Mouse (Mus musculus): Measurements from ENCODE around the gene Ripor2.

Ripor2 gene

DNA sequence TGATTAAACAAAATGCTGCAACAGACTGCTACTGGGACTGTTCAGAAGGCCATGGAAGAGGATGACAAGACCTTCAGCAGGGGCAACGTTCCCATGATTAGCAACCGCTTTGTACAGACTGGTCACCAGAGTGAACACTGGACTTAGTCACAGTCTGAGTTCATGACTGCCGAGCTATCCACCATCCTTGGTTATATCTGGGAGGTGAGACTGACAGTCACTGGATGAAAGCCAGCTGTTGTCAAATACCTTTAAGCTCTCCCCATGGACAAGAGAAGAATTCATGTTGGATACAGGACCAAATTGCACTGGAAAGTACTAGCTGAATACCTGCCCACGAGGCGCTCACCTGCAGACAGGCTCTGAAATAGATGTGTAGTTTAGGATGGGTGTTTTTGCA, 2.4 kb downstream of the Ripor2 start:
- DNase-seq (ENCODE audit: low spot score in 2 of 2): no peak

DNA sequence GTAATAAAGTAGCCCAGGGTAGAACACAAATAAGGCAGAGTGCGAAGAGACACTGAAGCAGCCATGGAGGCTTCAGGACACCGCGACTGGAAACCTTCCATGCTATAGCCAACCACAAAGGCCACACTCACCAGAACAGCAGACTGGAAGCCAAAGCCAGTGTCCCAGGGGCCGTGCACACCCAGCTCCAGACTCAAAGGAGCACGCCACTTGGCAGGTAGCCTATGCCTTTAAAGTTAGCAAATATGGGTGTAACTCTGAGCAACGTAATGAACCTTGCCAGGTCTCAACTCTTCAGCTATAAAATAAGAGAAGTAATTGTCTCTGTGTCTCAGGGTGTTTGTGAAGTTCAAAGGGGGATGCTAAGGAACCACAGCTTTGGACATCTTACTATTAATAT, 2.9 kb downstream of the Ripor2 start:
- no peak for DNase-seq (ENCODE audit: low spot score in 2 of 2)

DNA sequence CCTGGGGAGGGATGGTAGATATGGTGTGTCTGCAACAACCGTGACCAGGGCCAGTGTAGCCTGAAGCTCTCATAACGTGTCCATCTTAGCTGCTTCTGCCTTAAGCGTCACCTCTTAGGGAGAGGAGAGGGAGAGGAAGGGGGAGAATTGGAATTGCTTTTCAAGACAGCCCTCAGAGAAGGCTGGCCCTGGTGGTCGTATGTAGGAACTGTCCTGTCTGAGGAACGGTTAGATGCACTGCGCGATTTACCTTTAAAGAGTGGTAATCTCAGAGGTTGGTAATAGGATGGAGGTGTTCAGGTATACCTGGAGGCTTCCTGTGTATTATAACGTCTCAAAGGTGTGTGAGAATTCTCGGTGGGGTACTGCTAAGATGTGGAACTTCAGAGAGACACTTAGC, 3.4 kb downstream of the Ripor2 start:
- no peak for DNase-seq (ENCODE audit: low spot score in 2 of 2)

DNA sequence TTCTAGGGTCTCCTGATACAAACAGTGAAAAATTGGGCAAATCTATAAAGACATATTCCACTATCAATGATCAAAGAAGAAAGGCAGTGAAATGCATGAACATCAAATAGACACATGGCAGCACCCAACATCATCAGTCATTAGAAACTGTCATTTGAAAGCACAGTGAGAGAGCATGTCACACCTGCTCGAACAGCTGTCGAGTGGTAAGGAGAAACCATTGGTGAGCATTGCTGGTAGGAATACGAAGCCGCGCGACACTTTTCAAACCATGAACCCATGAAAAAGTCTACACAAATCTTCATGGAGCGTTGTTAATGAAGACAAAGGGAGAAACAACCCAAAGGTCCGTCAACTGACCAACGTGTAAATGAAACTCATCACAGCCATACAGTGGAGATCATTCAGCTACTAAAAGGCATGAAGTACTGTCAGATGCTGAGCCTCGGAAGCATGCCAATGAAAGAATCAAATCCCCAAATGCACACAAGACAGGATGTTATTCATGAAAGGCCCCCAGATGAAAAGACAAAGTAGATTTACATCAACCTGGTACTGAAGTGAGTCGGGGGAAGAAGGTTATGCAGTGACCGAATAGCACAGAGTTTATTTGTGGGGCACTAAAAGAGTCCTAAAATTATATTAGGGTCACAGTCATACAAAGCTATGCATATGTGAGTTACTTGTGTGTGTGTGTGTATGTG, 5.4 kb downstream of the Ripor2 start:
- DNase-seq (ENCODE audit: low spot score in 2 of 2): no peak

DNA sequence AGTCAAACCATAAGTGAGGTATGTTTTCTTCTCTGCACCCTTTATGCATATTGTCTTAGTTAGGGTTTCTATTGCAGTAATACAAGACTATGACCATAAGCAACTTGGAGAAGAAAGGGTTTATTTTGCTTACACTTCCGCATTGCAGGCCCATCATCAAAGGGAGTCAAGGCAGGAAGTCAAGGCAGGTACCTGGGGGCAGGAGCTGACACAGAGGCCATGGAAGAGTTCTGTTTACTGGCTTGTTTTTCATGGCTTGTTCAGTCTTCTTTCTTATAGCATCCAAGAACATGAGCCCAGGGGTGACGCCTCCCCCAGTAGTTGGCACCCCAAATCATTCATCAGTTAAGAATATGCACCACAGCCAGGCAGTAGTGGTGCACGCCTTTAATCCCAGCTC, 6.6 kb downstream of the Ripor2 start:
- no peak for DNase-seq (ENCODE audit: low spot score in 2 of 2)

DNA sequence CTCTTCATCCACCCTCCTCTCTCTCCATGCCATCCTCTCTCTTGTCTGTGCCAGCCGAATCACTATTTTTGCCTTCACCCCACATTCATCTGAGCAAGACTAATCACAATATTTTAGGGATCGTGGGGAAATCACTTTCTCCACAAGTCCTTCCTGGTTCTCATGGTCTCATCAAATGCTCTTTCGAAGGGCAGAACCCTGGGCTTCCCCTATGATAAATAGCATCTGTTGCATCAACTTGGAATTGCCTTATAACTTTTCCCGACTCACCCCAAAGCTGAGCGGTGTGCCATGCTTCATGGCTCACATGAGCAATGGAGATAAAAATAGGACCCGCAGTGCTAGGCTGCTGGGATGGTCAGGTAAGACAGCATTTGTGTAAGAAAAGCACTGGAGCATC, 9.7 kb downstream of the Ripor2 start:
- DNase-seq (ENCODE audit: low spot score in 2 of 2): no peak

DNA sequence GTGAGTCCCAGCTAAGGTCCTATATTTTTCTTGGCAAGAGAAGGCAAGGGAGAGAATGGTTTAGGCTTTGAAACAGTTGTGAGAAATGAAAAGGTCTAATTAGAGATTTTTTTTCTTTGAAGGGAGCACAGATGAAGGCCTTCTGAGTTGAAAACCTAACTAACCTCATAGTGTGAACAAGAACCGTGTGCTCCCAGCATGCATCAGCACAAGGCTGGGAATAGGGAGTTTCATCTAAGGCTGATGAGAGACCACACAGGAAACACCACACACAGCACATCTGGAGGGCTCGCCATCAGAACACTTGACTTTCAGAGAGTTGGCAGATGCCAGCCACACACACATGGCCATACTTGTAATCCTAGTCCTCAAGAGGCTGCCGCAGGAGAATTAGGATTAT, 12.3 kb downstream of the Ripor2 start:
- DNase-seq (ENCODE audit: low spot score in 2 of 2): no peak

DNA sequence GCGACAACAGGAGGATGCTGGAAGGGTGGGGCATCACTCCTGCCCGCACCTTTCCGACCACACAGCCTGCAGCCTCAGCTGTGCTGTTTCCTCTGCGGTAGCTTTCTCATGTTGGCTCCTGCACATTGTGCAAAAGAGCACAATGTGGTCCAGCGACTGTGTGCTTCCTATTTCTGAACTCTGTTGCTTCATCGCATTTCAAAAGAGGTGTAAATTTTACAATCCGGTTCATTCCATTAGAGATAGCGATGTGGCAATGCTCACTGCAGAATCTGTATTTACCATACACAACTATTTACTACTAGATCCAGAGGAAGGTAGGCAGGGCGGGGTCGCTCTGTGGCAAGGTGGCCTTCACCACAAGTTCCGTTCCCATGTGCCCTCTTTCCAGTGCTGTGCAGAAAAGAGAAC, 17.6 kb downstream of the Ripor2 start:
- no peak for DNase-seq (ENCODE audit: low spot score in 2 of 2)

DNA sequence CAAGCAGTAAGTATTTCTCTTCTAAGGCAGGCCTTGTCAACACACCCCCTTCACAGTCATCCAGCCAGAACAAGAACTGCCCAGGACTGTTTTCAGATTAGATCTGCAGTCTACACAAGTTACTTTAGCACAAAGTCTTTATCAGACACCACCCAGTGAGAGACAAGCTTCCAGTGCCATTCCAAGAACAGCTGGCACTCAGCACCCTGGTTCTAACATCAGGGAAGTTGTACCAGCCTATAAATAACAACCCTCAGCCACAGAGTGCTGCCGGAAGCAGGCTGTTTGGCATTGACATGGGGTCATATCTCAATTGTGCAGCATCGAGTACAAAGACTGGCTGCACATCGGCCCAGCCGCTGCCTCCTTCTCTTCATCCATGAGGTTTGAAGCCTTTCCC, 21.0 kb downstream of the Ripor2 start:
- no peak for DNase-seq (ENCODE audit: low spot score in 2 of 2)

DNA sequence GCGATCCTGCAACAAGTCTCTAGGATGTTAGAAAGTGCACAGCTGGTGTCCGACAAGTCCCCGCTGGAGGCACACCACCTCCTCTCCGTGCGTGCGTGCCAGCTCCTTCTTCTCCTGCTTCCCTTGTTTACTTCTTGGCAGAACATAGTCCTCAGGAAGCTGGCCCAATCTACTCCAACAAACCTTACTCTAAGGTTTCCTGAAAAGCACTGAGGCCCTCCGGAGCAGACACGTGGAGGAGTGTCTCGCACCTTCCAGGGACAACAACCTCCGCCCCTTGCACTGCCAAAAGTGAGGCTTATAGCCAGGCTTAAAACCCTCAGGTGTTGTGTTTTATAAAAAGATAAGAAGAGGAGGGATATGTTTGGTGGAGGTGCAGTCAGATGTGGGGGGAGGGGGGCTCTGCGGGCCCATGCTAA, 21.6 kb downstream of the Ripor2 start:
- no peak for DNase-seq (ENCODE audit: low spot score in 2 of 2)

DNA sequence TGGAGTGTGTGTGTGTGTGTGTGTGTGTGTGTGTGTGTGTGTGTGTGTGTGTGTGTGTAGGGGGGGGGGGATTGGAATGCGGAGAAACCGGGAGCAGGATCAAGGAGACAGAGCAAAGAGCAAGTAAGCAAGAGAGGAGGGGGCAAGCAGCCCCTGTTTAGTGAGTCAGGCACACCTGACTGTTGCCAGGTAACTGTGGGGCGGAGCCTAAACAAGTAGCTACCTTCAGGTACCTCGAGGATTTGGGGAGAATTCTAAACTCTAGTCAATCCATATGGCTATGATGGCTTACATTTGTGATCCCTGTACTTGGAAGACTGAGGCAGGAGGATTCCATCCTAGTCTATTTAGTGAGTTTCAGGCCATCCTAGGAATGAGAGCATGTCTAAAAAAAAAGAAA, 22.1 kb downstream of the Ripor2 start:
- DNase-seq (ENCODE audit: low spot score in 2 of 2): no peak

DNA sequence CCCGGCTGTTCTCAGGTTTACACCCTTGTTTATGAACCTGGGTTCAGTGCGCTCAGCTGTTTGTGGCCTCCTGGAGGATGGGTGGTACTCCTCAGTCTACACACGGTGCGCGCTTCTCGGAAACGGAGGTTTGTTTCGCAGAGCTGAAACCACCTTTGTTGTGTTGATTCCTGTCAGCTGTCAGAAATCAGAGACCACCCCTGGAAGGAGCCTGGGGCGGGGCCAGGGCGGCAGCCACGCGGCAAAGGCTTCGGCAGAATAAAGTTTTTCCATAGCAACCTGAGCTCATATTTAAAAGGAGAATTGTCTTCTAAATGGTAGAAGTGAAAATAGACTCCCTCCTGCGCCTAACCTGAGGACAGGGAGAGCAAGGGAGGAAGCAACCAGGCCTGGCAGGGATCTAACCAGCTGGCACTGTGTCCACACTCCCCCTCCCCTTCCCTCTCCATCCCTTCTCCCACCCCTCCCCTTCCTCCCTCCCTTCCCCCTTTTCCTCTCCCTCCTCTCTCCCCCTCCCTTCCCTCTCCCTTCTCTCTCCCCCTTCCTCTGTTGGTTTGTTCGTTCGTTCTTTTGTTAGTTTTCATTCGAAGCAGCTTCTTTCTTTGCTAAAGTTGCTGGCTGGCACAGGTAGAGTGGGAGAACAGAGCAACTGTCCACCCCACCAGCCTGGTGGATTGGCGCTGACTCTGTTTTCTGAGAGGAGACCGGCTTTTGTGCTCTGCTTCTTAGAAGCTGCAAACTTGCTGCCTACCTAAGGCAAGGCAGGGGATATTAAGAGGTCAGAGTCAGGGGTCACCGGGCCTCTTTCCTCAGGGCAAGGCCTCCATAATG, 23.0 kb downstream of the Ripor2 start:
- no peak for DNase-seq (ENCODE audit: low spot score in 2 of 2)

DNA sequence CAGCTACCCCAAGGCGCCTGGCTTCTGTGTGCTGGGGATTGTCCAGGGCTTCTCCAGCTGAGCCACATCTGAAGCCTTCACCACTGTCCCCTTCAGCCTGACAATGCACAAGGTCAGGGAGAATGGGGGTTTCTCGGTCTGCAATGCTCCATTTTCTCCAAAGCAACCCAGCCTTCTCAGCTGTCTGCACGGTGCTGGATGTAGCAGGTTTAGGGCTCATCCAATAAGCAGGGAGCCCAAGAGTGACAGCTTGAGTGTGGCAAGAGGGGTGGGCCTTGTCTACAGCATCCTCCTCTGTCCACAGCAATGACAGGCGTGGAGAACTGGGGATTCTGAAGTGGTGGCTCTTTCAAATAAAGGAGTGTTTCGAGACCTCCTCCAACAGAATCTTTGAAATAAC, 23.8 kb downstream of the Ripor2 start:
- no peak for DNase-seq (ENCODE audit: low spot score in 2 of 2)

DNA sequence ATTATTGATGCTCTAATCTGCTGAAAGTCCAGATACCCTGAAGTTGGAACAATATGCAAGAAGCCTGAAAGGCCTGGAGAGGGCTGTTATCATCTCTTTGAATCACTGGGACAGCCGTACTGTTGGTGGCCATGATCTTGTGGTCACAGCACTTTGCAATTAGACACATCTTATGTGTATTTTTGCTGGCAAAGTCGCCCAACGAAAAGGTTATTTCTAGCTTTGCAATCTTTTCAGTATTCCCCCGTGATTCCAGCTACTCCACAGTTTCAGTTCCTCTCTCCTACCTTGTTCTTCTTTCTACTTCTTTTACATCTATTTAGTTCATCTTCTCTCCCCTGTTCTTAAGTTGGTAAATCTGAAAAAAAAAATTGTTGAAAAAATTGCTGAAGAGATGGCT, 26.0 kb downstream of the Ripor2 start:
- DNase-seq (ENCODE audit: low spot score in 2 of 2): no peak

DNA sequence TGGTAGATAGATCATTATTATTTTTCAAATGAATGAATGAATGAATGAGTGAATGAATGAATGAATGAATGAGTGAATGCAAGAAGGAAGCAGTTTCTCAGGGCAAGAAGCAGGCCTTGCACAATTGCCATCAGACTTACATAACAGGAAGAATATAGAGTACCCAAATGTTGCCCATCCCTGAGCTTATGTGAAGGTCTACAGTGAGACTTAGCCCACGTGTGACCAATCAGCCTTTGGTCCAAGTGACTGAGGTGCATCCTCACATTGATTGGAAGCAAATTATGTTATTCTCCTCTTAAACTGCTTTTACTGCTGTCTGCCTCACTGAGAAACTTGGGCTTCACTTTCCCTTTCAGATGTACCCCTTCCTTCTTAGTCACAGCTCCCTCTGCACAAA, 26.7 kb downstream of the Ripor2 start:
- DNase-seq (ENCODE audit: low spot score in 2 of 2): no peak

DNA sequence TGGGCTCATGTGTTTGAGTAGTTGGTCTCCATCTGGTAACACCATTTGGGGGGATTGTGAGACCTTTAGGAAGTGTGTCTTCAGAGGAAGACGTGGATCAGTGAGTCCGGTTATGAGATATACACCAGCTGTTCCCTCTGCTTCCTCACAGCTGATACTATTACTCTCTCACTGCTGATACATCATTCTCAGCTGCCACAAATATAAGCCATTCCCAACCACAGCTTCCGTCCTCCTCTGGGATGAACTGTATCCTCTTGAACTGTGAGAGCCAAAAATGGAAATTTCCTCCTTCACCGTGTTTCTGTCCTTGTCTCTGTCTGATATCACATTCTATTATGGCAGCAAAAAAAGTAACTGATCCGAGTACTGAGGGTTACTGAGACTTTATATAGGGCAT, 28.9 kb downstream of the Ripor2 start:
- no peak for DNase-seq (ENCODE audit: low spot score in 2 of 2)

DNA sequence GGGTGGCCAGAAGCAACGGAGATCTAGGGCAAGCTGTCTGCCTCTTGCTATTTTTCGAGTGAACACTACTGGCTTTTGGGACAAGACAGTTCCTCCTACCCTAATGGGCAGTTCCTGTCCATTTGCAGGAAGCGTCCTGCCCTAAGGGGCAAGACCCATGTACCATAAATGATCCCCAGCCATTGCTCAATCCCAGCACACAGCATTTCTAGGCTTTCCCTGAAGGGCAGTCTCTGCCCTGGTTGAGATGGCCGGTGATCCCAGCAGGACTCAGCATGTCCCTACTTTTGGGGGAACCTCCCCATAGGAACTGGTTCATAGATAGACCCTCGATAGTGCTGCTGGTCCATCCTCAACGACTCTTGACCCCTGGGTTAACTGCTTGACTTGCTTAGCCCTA, 31.0 kb downstream of the Ripor2 start:
- no peak for DNase-seq (ENCODE audit: low spot score in 2 of 2)

DNA sequence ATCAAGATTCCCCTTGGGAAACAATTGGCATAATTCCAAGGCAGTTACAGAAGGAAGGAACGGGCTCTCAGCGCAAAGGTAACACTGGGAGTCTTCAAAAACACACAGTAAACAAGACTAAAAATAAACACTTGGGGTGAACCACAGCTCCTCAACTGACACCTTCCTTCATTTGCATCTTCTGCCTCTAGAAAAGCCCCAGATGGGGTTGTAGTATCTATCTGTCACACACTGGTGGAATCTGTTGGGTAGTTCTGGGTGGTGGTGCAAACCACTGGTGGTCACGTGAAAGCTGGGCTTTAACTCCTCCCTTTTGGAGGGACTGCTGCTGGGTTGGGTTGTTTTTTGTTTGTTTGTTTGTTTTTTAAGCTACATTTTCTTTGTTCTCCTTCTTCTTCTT, 31.4 kb downstream of the Ripor2 start:
- DNase-seq (ENCODE audit: low spot score in 2 of 2): no peak

DNA sequence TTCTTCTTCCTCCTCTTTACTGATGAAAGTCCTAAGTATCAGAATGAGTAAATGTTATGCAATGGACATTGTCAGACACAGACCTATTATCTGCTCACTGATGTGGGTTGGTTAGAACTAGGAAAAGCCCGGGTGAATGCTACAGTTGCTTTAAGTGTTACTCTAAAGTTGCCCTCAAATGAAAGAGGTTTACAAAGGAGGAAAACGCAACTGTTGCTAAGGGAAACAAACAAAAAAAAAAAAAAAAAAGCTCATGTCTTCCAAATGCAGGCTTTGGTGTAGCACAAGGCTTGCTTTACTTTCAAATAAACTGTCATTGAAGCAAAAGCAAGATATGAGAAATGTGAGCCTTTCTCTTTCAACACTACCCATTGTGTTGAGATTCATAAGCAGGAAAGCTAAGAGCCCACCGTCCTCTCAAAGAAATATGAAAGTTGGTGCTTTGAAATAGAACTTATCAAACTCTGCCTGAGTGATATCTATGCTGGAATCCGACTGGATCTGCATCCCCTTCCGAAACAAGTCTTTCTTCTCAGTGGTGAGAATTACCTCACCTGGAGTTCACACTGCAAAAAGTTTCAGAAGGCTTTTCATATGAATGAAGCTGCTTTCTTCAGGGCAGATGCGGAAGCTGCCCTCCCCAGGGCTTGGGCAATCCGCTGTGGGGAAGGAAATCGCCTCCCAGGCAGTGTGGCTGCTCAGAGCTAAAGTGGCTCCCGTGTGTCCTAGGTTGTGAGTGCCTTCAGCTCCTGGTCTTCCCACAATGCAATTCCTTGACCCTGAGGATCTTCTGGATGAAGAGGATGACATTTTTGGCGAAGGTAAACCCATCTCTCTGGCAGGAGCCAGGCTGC, 32.2 kb downstream of the Ripor2 start:
- DNase-seq (ENCODE audit: low spot score in 2 of 2): no peak

DNA sequence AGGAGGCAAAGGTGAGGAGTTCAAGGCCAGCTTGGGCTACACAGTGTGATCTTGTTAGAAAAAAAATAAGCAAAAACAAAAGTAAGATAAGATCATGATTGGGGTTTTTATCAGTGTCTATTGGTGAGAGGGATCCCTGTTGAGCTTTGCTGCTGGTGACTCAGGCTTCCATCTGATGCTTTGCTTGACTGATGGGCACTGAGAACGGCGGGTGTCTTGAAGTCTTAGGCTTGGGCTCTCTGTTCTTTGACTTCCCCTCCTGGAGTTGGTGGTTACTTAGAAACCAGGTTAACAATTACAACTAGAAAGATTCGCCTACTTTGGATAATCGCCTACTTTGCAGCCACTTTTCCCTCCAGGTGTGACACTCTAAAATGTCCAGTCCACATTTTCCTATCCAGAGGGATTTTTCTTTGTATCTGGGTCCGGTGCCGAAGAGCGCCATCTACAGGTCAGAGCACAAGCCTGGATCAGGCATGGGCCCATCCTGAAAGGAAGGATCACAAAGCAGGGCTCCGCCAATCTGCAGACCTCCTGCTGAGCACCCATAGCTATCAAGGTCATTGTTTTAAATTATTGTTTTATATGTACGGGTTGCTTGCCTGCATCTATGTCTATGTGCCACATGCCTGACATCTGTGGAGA, 34.1 kb downstream of the Ripor2 start:
- DNase-seq (ENCODE audit: low spot score in 2 of 2): no peak

DNA sequence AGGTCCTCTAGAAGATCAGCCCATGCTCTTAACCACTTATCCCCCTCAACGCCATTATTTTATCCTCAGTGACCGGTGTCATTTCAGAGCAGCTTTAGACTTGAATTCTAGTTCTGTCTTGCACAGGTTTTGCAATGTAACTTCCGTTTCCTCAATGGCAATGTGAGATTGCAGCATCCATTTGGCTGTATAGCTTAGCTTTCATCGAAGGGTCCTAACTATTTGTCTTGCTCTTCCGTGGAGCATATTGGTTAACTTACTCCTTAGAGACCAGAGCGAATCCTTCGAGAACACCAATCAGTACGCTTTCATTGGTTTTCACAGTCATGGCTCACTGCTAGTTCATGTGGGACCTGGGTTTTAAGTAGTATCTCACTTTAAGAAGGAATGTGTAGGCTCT, 34.7 kb downstream of the Ripor2 start:
- no peak for DNase-seq (ENCODE audit: low spot score in 2 of 2)
